Mouse (Mus musculus): ENCODE data around the gene Scd3. TPM values are rescaled to one million over a fixed set of nuclear protein-coding genes. Genes with fewer than 3 reads are reported as not detected.
A peak's percentile ranks its signal among the peaks of the same experiment; 100 is the strongest.

The Scd3 gene
- polyA plus RNA-seq, 1 experiment from 2014 or later = 0.64 TPM

GRCm38 (mm10) chr19:44261774-44262173 lies 58.7 kb downstream of the Scd3 start:
- Histone ChIP-seq H3K4me3 (no peak overlapping the region), H3K9me3 (no peaks in the 10 kb centered on the region), H3K36me3 (no peaks in the 10 kb centered on the region), H3K4me2 (no peak overlapping the region), H3K27ac (no peak overlapping the region), H3K4me1 (peaks cover 8% of the 10 kb centered on the region; the same call in 1 of the 2 replicates), H3K27me3 (no peaks in the 10 kb centered on the region), H3K9ac (no peak overlapping the region)
- WGBS = 79% methylated on average over 7 of the region's 7 CpGs
- ATAC-seq (ENCODE audit: borderline replicate concordance, extremely low read depth, low FRiP score, low TSS enrichment) = no peak

DNA sequence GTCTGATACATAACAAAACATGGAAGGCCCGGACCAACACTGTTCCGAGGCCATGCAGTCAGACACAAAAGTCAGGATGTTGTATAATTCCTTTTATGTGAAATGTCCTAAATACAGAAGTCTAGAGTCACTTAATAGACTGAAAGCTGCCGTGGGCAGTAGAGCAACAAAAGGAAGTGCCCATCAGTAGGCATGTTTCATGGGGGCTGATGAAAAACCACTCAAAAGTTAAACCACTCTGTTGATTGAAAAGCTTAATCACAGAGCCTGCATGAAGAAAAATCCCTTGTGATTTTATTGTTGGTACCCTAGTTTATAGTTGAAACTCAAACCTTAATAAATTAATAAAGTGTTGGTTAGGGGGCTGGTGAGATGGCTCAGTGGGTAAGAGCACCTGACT lies 60.5 kb downstream of the Scd3 start:
- H3K27ac ChIP-seq = no peak overlapping the region
- no peak overlapping the region for H3K4me2 ChIP-seq
- peaks cover 16% of the 10 kb centered on the region for H3K4me1 ChIP-seq
- ATAC-seq (ENCODE audit: borderline replicate concordance, extremely low read depth, low FRiP score, low TSS enrichment) = no peak
- no peaks in the 10 kb centered on the region for H3K36me3 ChIP-seq
- no peaks in the 10 kb centered on the region for H3K27me3 ChIP-seq
- 74% methylated on average over 3 of the region's 3 CpGs for WGBS
- H3K9ac ChIP-seq = no peak overlapping the region
- H3K4me3 ChIP-seq = no peak overlapping the region
- H3K9me3 ChIP-seq = no peaks in the 10 kb centered on the region

DNA sequence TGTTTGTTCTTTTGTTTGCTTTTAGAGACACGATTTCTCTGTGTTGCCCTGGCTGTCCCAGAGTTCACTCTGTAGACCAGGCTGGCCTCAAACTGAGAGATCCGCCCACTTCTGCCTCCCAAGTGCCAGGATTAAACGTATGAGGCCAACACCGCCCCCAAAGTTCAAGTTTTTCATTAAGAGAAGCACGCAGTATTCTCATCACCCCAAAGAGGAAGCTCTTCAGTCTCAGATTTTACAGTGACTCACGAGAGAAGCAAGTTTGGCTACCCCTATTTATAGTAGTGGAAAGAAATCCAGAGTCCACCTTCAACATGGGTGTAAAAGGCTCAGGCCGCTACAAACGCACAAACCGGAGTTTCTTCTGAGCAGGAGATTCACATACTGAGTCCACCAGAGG lies 61.2 kb downstream of the Scd3 start:
- Histone ChIP-seq H3K9ac (no peak overlapping the region), H3K36me3 (no peaks in the 10 kb centered on the region), H3K4me3 (no peak overlapping the region), H3K4me1 (peaks cover 16% of the 10 kb centered on the region), H3K27me3 (no peaks in the 10 kb centered on the region), H3K9me3 (no peaks in the 10 kb centered on the region), H3K27ac (no peak overlapping the region), H3K4me2 (no peak overlapping the region)
- WGBS = 67% methylated on average over 9 of the region's 9 CpGs
- no peak for ATAC-seq (ENCODE audit: borderline replicate concordance, extremely low read depth, low FRiP score, low TSS enrichment)

DNA sequence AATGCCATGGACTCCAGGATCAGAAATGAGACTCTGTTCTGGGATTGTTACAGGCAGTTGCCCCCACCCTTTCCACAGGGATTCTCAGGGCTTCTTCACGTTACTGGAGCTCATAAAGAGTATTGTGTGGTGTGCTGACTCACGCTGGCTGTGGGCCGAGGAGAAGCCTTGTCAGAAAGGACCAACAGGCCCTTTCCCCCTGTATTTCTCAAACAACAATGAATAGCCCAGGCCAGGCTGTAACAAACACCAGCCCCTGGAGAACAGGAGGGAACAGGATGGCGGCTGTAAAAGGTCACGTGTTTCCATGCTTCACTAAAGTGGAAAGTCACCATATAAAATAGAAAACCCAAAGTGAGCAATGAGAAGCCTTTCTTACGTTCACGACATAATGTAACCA lies 62.2 kb downstream of the Scd3 start:
- H3K36me3 ChIP-seq = no peaks in the 10 kb centered on the region
- no peak overlapping the region for H3K27ac ChIP-seq
- peaks cover 16% of the 10 kb centered on the region for H3K4me1 ChIP-seq
- no peak overlapping the region for H3K4me3 ChIP-seq
- WGBS = 72% methylated on average over 7 of the region's 7 CpGs
- H3K9me3 ChIP-seq = no peaks in the 10 kb centered on the region
- no peak for ATAC-seq (ENCODE audit: borderline replicate concordance, extremely low read depth, low FRiP score, low TSS enrichment)
- no peaks in the 10 kb centered on the region for H3K27me3 ChIP-seq
- no peak overlapping the region for H3K9ac ChIP-seq
- H3K4me2 ChIP-seq = no peak overlapping the region

DNA sequence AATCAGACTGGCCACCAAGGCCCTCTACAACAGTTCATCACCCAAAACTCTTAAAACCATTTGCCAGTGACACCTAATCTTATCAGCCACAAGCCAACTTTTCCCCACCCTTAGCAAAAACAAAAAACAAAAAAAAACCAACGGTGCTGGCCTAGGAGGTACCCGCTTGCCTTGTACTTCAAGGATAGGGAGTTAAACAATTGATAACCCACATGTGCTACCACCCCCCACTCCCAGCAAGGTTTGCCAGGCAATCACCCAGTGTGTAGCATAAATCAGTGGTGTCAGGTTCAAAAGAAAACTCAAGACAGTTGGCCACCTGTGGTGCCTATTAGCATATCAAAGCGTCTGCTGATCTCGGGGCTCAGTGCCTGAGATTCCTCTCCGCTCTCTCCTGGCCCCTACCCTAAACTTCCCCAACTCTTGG lies 62.9 kb downstream of the Scd3 start:
- H3K9ac ChIP-seq = no peak overlapping the region
- no peaks in the 10 kb centered on the region for H3K27me3 ChIP-seq
- peaks cover 16% of the 10 kb centered on the region for H3K4me1 ChIP-seq
- 51% methylated on average over 5 of the region's 5 CpGs for WGBS
- H3K27ac ChIP-seq = peak overlapping the region; percentile 98; the same call in 1 of the 2 replicates
- H3K4me3 ChIP-seq = no peak overlapping the region
- H3K4me2 ChIP-seq = peak overlapping the region; percentile 88; the same call in 1 of the 2 replicates
- no peaks in the 10 kb centered on the region for H3K9me3 ChIP-seq
- ATAC-seq (ENCODE audit: borderline replicate concordance, extremely low read depth, low FRiP score, low TSS enrichment) = no peak
- H3K36me3 ChIP-seq = no peaks in the 10 kb centered on the region

DNA sequence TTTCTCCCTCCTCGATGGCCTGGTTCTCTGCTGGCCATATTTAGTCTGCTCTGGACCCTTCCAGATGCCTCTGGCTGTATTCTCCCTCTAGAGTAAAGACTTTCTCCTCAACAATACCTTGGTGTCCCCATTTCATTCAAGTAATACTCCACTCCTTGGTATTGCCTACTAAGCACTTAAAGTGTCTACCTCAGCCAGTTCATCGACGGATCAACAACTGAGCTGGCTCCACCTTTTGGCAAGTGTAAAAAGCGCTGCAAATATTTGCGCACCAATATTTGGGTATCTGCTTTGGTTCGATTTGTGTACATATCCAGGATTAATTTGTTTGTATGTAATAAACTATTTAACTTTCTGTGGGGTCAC lies 63.4 kb downstream of the Scd3 start:
- Histone ChIP-seq H3K9me3 (no peaks in the 10 kb centered on the region), H3K27ac (peak overlapping the region; percentile 98), H3K36me3 (no peaks in the 10 kb centered on the region), H3K4me3 (peak overlapping the region; percentile 57), H3K9ac (no peak overlapping the region), H3K4me1 (peaks cover 16% of the 10 kb centered on the region), H3K4me2 (peak overlapping the region; percentile 88), H3K27me3 (no peaks in the 10 kb centered on the region)
- 6% methylated on average over 6 of the region's 6 CpGs for WGBS
- no peak for ATAC-seq (ENCODE audit: borderline replicate concordance, extremely low read depth, low FRiP score, low TSS enrichment)

DNA sequence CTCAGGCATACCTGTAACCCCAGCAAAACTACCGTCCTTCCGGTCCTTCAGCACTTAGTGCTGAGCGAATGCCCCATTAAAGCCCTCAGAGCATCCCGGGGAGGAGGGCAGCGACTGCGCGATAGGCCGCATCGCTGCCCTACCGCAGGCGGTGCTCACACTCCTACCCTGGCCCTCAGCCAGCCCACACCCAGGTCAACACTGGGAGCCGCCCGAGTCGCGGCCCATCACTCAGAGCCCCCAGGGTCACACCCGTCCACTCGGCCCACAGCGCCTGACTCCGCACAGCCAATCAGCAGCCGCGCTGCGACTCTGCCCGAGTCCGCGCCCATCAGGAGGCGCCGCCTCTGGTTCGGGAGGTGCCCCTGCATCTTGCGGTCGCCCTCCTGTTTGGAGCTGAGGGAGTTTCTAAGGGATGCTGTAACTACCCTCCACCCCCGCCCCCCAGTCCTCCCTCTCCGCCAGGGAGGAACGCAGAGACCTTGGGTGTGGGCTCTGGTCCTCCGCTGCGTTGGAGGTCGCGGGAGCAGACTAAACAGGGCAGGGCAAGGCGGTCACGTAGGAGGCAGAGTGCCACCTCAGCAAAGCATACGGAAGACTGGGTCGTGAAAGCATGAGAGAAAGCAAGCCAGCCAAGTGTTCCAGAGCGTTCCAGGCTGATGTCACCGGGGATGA lies 63.9 kb downstream of the Scd3 start:
- peak; percentile 99 for ATAC-seq (ENCODE audit: borderline replicate concordance, extremely low read depth, low FRiP score, low TSS enrichment)
- Histone ChIP-seq H3K4me2 (peak overlapping the region; percentile 88), H3K4me3 (peak overlapping the region; percentile 57), H3K27me3 (no peaks in the 10 kb centered on the region), H3K9me3 (no peaks in the 10 kb centered on the region), H3K4me1 (peaks cover 16% of the 10 kb centered on the region), H3K9ac (peak overlapping the region; percentile 64), H3K36me3 (no peaks in the 10 kb centered on the region), H3K27ac (peak overlapping the region; percentile 98)
- under 1% methylated on average over 43 of the region's 43 CpGs for WGBS

GRCm38 (mm10) chr19:44267499-44268002 lies 64.5 kb downstream of the Scd3 start:
- no peak for ATAC-seq (ENCODE audit: borderline replicate concordance, extremely low read depth, low FRiP score, low TSS enrichment)
- Histone ChIP-seq H3K27me3 (no peaks in the 10 kb centered on the region), H3K27ac (peak overlapping the region; percentile 98), H3K4me3 (peak overlapping the region; percentile 57), H3K9ac (peak overlapping the region; percentile 64), H3K4me2 (peak overlapping the region; percentile 88), H3K36me3 (no peaks in the 10 kb centered on the region), H3K4me1 (peaks cover 16% of the 10 kb centered on the region), H3K9me3 (no peaks in the 10 kb centered on the region)
- 8% methylated on average over 18 of the region's 18 CpGs for WGBS

DNA sequence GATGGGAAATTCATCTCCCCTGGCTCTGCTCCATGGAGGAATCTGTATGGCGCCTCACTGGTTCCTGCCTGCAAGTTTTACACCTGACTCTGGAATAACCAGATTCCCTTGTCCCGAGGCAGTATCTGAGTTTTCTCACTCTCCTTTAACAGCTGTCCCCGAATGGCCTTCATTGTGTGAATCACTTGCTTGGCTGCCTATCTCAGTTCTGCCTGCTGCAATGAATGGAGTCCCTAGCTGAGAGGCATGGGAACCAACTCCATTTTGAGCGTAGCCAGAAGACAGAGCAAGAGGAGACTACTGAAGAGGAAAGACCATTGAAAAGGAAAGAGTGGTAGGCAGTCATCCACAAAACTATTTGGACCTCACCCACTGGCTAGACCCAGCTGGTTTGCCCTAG lies 70.6 kb downstream of the Scd3 start:
- Histone ChIP-seq H3K27me3 (no peaks in the 10 kb centered on the region), H3K4me2 (no peak overlapping the region), H3K4me1 (peaks cover 9% of the 10 kb centered on the region; the same call in 1 of the 2 replicates), H3K27ac (no peak overlapping the region), H3K9ac (no peak overlapping the region), H3K9me3 (no peaks in the 10 kb centered on the region), H3K36me3 (no peaks in the 10 kb centered on the region), H3K4me3 (no peak overlapping the region)
- WGBS = 80% methylated on average over 4 of the region's 4 CpGs
- no peak for ATAC-seq (ENCODE audit: borderline replicate concordance, extremely low read depth, low FRiP score, low TSS enrichment)

DNA sequence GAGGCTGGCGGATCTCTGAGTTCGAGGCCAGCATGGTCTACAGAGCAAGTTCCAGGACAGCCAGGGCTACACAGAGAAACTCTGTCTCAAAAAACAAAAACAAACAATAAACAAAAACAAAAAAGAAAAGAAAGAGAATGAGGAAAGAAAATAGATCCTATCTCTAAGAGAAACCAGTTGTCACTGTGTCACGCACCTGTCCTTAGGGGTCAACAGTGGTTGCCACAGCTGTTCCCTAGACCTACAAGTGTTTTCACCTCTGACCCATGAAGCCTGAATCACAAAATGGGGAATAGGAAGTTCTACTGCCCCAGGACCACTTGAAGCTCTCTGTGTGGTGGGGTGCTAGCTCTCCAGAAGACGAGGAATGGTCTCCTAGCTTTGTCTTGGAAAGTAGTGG lies 71.4 kb downstream of the Scd3 start:
- Histone ChIP-seq H3K4me3 (no peak overlapping the region), H3K9me3 (no peaks in the 10 kb centered on the region), H3K27me3 (no peaks in the 10 kb centered on the region), H3K9ac (no peak overlapping the region), H3K27ac (no peak overlapping the region), H3K4me2 (no peak overlapping the region), H3K4me1 (peaks cover 9% of the 10 kb centered on the region; the same call in 1 of the 2 replicates), H3K36me3 (no peaks in the 10 kb centered on the region)
- ATAC-seq (ENCODE audit: borderline replicate concordance, extremely low read depth, low FRiP score, low TSS enrichment) = no peak
- 90% methylated on average over 4 of the region's 4 CpGs for WGBS

- Histone ChIP-seq H3K27ac (no peak overlapping the region), H3K4me3 (no peak overlapping the region), H3K27me3 (no peaks in the 10 kb centered on the region), H3K36me3 (no peaks in the 10 kb centered on the region), H3K4me2 (no peak overlapping the region), H3K9ac (no peak overlapping the region), H3K4me1 (peaks cover 16% of the 10 kb centered on the region), H3K9me3 (no peaks in the 10 kb centered on the region)
- 85% methylated on average over 1 of the region's 1 CpGs for WGBS
- ATAC-seq (ENCODE audit: borderline replicate concordance, extremely low read depth, low FRiP score, low TSS enrichment) = no peak
Measured at GRCm38 (mm10) chr19:44275418-44275817, 72.3 kb downstream of the Scd3 start.

GRCm38 (mm10) chr19:44276861-44277260 lies 73.8 kb downstream of the Scd3 start:
- peaks cover 31% of the 10 kb centered on the region for H3K4me1 ChIP-seq
- no peak overlapping the region for H3K9ac ChIP-seq
- no peaks in the 10 kb centered on the region for H3K36me3 ChIP-seq
- WGBS = 73% methylated on average over 5 of the region's 5 CpGs
- no peaks in the 10 kb centered on the region for H3K9me3 ChIP-seq
- ATAC-seq (ENCODE audit: borderline replicate concordance, extremely low read depth, low FRiP score, low TSS enrichment) = no peak
- no peak overlapping the region for H3K4me3 ChIP-seq
- no peak overlapping the region for H3K27ac ChIP-seq
- H3K27me3 ChIP-seq = no peaks in the 10 kb centered on the region
- H3K4me2 ChIP-seq = no peak overlapping the region

Data from lung, embryonic 15.5 days (tissue).